ENCODE assay signal across 26 mouse cellular contexts in the genomic region with DNA sequence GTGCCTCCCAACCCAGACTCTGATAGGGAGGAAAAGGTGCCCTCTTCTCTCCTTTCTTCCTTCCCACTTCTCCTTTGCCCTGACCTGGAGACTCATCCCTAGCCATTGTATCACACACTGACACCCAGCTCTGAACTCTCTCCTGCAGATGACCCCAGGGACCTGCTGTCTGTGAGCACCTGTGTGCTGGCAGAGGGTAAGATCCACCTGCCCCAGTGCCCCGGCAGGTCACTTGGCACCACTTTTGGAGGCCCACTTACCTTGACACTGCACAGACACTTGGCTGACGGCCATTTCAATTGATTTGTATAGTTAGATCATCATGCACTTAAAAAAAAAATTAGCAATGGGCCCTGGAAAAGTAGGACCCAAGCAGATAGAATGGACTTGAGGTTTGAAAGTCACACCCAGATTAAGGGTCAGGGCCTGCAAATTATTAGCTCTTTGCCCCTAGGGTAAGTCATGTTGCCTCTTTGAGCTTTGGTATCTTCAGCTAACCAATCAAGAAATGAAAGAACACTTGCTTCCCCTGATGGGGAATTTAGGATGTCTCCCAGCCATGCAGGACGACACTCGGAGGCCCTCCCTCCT. TPM values are rescaled to one million over a fixed set of nuclear protein-coding genes. Genes with fewer than 3 reads are reported as not detected.
DNase-seq lines count a peak whose midpoint lies in the region; ATAC-seq and TF ChIP-seq lines count a peak whose summit lies in the region.
"Had no signal": no experiment of that assay in that cellular context is flagged by ENCODE, and none has a peak within 500 bp of the region (broad histone marks: within the 10 kb centered on the region; RNA-seq: fewer than 3 reads in every experiment).

No protein-coding gene starts in this region.

- no peak overlapping the region for H3K27ac ChIP-seq in heart, embryonic 10.5 days
- no peak overlapping the region for H3K27ac ChIP-seq in kidney, adult 2 months (ENCODE audit: insufficient read depth, low read depth, low read length)
- no peak overlapping the region for H3K27ac ChIP-seq in liver, adult 2 months (replicated peaks; ENCODE audit: insufficient read depth, low read depth, low read length)
- H3K27ac ChIP-seq in liver, embryonic 11.5 days (ENCODE audit: low read depth, low read length): no peak overlapping the region
- peak overlapping the region; percentile 28; the same call in 1 of the 2 replicates for H3K27ac ChIP-seq in small intestine, adult 2 months (ENCODE audit: insufficient read depth, low read depth, low read length)
- H3K27ac ChIP-seq: embryonic facial prominence, embryonic 10.5 days; embryonic facial prominence, embryonic 13.5 days; forebrain, embryonic 12.5 days; forebrain, embryonic 15.5 days; heart, embryonic 13.5 days; hindbrain, embryonic 10.5 days; hindbrain, embryonic 13.5 days had no signal

- peak; percentile 85 for DNase-seq in heart, adult 11 months
- DNase-seq in heart, embryonic 10.5 days (ENCODE audit: low spot score): no peak
- peak; percentile 54 for DNase-seq in kidney, adult 2 months
- DNase-seq in kidney, adult 18-20 months: no peak
- peak; percentile 97 for DNase-seq in liver, adult 2 months (ENCODE audit: extremely low read depth, low read depth, low spot score)
- DNase-seq in liver, embryonic 11.5 days (ENCODE audit: low spot score): no peak
- DNase-seq: adrenal gland, adult 8-10 months; adrenal gland, postnatal 25 days; cerebellum, adult 11-12 months; cerebellum, adult 8-10 months; cerebellum, postnatal 10 days; cerebellum, postnatal 36 days; embryo, embryonic 11 days; gastrocnemius, postnatal 25 days; heart, postnatal 36 days had no signal

- 79% methylated on average over 4 of the region's 4 CpGs for WGBS in heart, embryonic 10.5 days
- 63% methylated on average over 4 of the region's 4 CpGs for WGBS in kidney, adult 2 months
- 26% methylated on average over 4 of the region's 4 CpGs for WGBS in liver, adult 2 months
- WGBS in liver, embryonic 11.5 days: 81% methylated on average over 4 of the region's 4 CpGs
- 41% methylated on average over 4 of the region's 4 CpGs for WGBS in small intestine, adult 2 months

- H3K36me3 ChIP-seq in heart, embryonic 10.5 days: peaks cover 33% of the 10 kb centered on the region
- no peaks in the 10 kb centered on the region for H3K36me3 ChIP-seq in kidney, adult 2 months (ENCODE audit: control insufficient read depth, insufficient read depth, low read length)
- no peaks in the 10 kb centered on the region for H3K36me3 ChIP-seq in liver, adult 2 months (ENCODE audit: control insufficient read depth, insufficient read depth, low read length)
- peaks cover 2% of the 10 kb centered on the region; the same call in 1 of the 2 replicates for H3K36me3 ChIP-seq in liver, embryonic 11.5 days (ENCODE audit: control insufficient read depth, insufficient read depth, low read length)
- peaks cover 2% of the 10 kb centered on the region; the same call in 1 of the 2 replicates for H3K36me3 ChIP-seq in small intestine, adult 2 months (ENCODE audit: control insufficient read depth, insufficient read depth, low read length)

- peaks cover 19% of the 10 kb centered on the region for H3K4me1 ChIP-seq in heart, embryonic 10.5 days
- peaks cover 31% of the 10 kb centered on the region for H3K4me1 ChIP-seq in kidney, adult 2 months (ENCODE audit: control insufficient read depth, insufficient read depth, low read length)
- H3K4me1 ChIP-seq in liver, adult 2 months (ENCODE audit: control insufficient read depth, insufficient read depth, low read length): peaks cover 17% of the 10 kb centered on the region
- peaks cover 4% of the 10 kb centered on the region for H3K4me1 ChIP-seq in liver, embryonic 11.5 days (replicated peaks; ENCODE audit: control insufficient read depth, insufficient read depth, low read length)
- H3K4me1 ChIP-seq in small intestine, adult 2 months (ENCODE audit: control insufficient read depth, insufficient read depth, insufficient read length, low read length): peaks cover 43% of the 10 kb centered on the region
- H3K4me1 ChIP-seq: embryonic facial prominence, embryonic 10.5 days; embryonic facial prominence, embryonic 13.5 days; forebrain, embryonic 12.5 days; forebrain, embryonic 15.5 days; hindbrain, embryonic 10.5 days had no signal

- TF ChIP-seq POLR2A in kidney, adult 2 months (IDR thresholded peaks at IDR 0.05; ENCODE audit: low read depth, low read length): no peak
- TF ChIP-seq POLR2A in liver, adult 2 months (IDR thresholded peaks at IDR 0.05; ENCODE audit: extremely low read depth, insufficient read depth, low read length): no peak
- TF ChIP-seq POLR2A in small intestine, adult 2 months (IDR thresholded peaks at IDR 0.05; ENCODE audit: low read depth, low read length): no peak

- H3K27me3 ChIP-seq in heart, embryonic 10.5 days (ENCODE audit: insufficient read depth, poor library complexity, severe bottlenecking): no peaks in the 10 kb centered on the region
- H3K27me3 ChIP-seq in kidney, adult 2 months (replicated peaks; ENCODE audit: control insufficient read depth, insufficient read depth, low read length): no peaks in the 10 kb centered on the region
- no peaks in the 10 kb centered on the region for H3K27me3 ChIP-seq in liver, adult 2 months (ENCODE audit: control insufficient read depth, insufficient read depth, low read length)
- H3K27me3 ChIP-seq in liver, embryonic 11.5 days (replicated peaks; ENCODE audit: control insufficient read depth, insufficient read depth, low read length): no peaks in the 10 kb centered on the region
- H3K27me3 ChIP-seq in small intestine, adult 2 months (ENCODE audit: control insufficient read depth, insufficient read depth, low read length): no peaks in the 10 kb centered on the region
- H3K27me3 ChIP-seq: embryonic facial prominence, embryonic 13.5 days; forebrain, embryonic 12.5 days; forebrain, embryonic 15.5 days; heart, embryonic 13.5 days; hindbrain, embryonic 13.5 days had no signal

- no peaks in the 10 kb centered on the region for H3K9me3 ChIP-seq in heart, embryonic 10.5 days
- H3K9me3 ChIP-seq in liver, embryonic 11.5 days (ENCODE audit: control insufficient read depth, low read length): no peaks in the 10 kb centered on the region
- H3K9me3 ChIP-seq: embryonic facial prominence, embryonic 10.5 days; embryonic facial prominence, embryonic 13.5 days; forebrain, embryonic 12.5 days; forebrain, embryonic 15.5 days; heart, embryonic 13.5 days; hindbrain, embryonic 10.5 days; hindbrain, embryonic 13.5 days had no signal

- peaks cover 10% of the 10 kb centered on the region; the same call in 1 of the 2 replicates for H3K79me2 ChIP-seq in liver, adult 2 months (ENCODE audit: control insufficient read depth, insufficient read depth, low read length)

- no peak for TF ChIP-seq CTCF in kidney, adult 2 months (conservative IDR thresholded peaks at IDR 0.05; ENCODE audit: insufficient read depth, insufficient read length, low read depth, low read length)
- no peak for TF ChIP-seq CTCF in liver, adult 2 months (IDR thresholded peaks at IDR 0.05; ENCODE audit: low read depth, low read length)
- no peak for TF ChIP-seq CTCF in small intestine, adult 2 months (IDR thresholded peaks at IDR 0.05; ENCODE audit: extremely low read depth, insufficient read length, insufficient replicate concordance, low read depth, low read length)

- H3K4me2 ChIP-seq in liver, embryonic 11.5 days: no peak overlapping the region
- H3K4me2 ChIP-seq: embryonic facial prominence, embryonic 13.5 days; forebrain, embryonic 12.5 days; forebrain, embryonic 15.5 days; heart, embryonic 13.5 days; hindbrain, embryonic 13.5 days had no signal

- no peak for ATAC-seq in liver, embryonic 11.5 days (replicated peaks; ENCODE audit: low FRiP score)
- ATAC-seq: activated CD4-positive, CD25-positive, alpha-beta regulatory T cell, adult 4 months; forebrain, embryonic 15.5 days; hindbrain, embryonic 16.5 days had no signal

- H3K4me3 ChIP-seq in heart, embryonic 10.5 days: no peak overlapping the region
- H3K4me3 ChIP-seq in kidney, adult 2 months (ENCODE audit: insufficient read depth, low read depth, low read length): no peak overlapping the region
- no peak overlapping the region for H3K4me3 ChIP-seq in liver, adult 2 months (ENCODE audit: insufficient read depth, low read depth, low read length)
- no peak overlapping the region for H3K4me3 ChIP-seq in liver, embryonic 11.5 days (ENCODE audit: low read depth, low read length)
- H3K4me3 ChIP-seq in small intestine, adult 2 months (ENCODE audit: low read depth, low read length): no peak overlapping the region
- H3K4me3 ChIP-seq: embryonic facial prominence, embryonic 10.5 days; embryonic facial prominence, embryonic 13.5 days; erythroblast, embryonic 14.5 days; forebrain, embryonic 12.5 days; forebrain, embryonic 15.5 days; heart, embryonic 13.5 days; hindbrain, embryonic 10.5 days; hindbrain, embryonic 13.5 days had no signal

- H3K9ac ChIP-seq in liver, adult 2 months (ENCODE audit: low read depth, low read length): no peak overlapping the region
- no peak overlapping the region for H3K9ac ChIP-seq in liver, embryonic 11.5 days (ENCODE audit: low read depth, low read length)
- H3K9ac ChIP-seq: embryonic facial prominence, embryonic 13.5 days; forebrain, embryonic 12.5 days; forebrain, embryonic 15.5 days; heart, embryonic 13.5 days had no signal

RNA-seq across cellular contexts. Expression of a gene that starts 39.0 kb away (rescaled TPM):
- 159 and 189 TPM in 2 replicates for polyA plus RNA-seq in heart, embryonic 10.5 days (2016; fragmentation: Nextera tagmentation; extraction: Ambion mirVana)
- 95.9 and 125 TPM in 2 replicates for polyA plus RNA-seq in kidney, adult 2 months (2012; rRNA removed)
- 28.7 and 29.9 TPM in 2 replicates for total RNA-seq in liver, adult 2 months (2014; rRNA removed)
- 48.7 and 51.4 TPM in 2 replicates for polyA plus RNA-seq in liver, adult 2 months (2012; rRNA removed)
- polyA plus RNA-seq in liver, embryonic 11.5 days (2014; fragmentation: Nextera tagmentation; extraction: Ambion mirVana): 161 TPM in 2 replicates
- polyA plus RNA-seq in small intestine, adult 2 months (2012; rRNA removed): 52.9 and 138 TPM in 2 replicates

RNA-seq across cellular contexts. Expression of a gene that starts 41.3 kb away (rescaled TPM):
- 2.4 and 3.1 TPM in 2 replicates for polyA plus RNA-seq in heart, embryonic 10.5 days (2016; fragmentation: Nextera tagmentation; extraction: Ambion mirVana)
- polyA plus RNA-seq in kidney, adult 2 months (2012; rRNA removed): 41.6 and 49.2 TPM in 2 replicates
- 2.1 and 4.6 TPM in 2 replicates for total RNA-seq in liver, adult 2 months (2014; rRNA removed)
- 11.6 and 12.7 TPM in 2 replicates for polyA plus RNA-seq in liver, adult 2 months (2012; rRNA removed)
- polyA plus RNA-seq in liver, embryonic 11.5 days (2014; fragmentation: Nextera tagmentation; extraction: Ambion mirVana): 8.0 TPM in 2 replicates
- 28.1 and 28.8 TPM in 2 replicates for polyA plus RNA-seq in small intestine, adult 2 months (2012; rRNA removed)

RNA-seq across cellular contexts. Expression of a gene that starts 46.4 kb away (rescaled TPM):
- polyA plus RNA-seq in heart, embryonic 10.5 days (2016; fragmentation: Nextera tagmentation; extraction: Ambion mirVana): 1,835 and 3,713 TPM in 2 replicates
- 1.6 and 11.5 TPM in 2 replicates for polyA plus RNA-seq in kidney, adult 2 months (2012; rRNA removed)
- total RNA-seq in liver, adult 2 months (2014; rRNA removed): 0.55 and 0.94 TPM in 2 replicates
- polyA plus RNA-seq in liver, adult 2 months (2012; rRNA removed): 0.25 TPM in 1 of 2 replicates, not detected in the other
- 2.1 and 6.8 TPM in 2 replicates for polyA plus RNA-seq in liver, embryonic 11.5 days (2014; fragmentation: Nextera tagmentation; extraction: Ambion mirVana)
- polyA plus RNA-seq in small intestine, adult 2 months (2012; rRNA removed): not detected in 2 replicates
- total RNA-seq: adrenal gland, postnatal 25 days had no signal
- polyA plus RNA-seq: activated CD4-positive, CD25-positive, alpha-beta regulatory T cell, adult 4 months; erythroblast, embryonic 14.5 days; hindbrain, embryonic 10.5 days had no signal

RNA-seq across cellular contexts. Expression of a gene that starts 51.7 kb away (rescaled TPM):
- polyA plus RNA-seq in heart, embryonic 10.5 days (2016; fragmentation: Nextera tagmentation; extraction: Ambion mirVana): 41.3 and 49.7 TPM in 2 replicates
- 740 and 847 TPM in 2 replicates for polyA plus RNA-seq in kidney, adult 2 months (2012; rRNA removed)
- total RNA-seq in liver, adult 2 months (2014; rRNA removed): 7.4 and 11.0 TPM in 2 replicates
- polyA plus RNA-seq in liver, adult 2 months (2012; rRNA removed): 24.4 and 28.1 TPM in 2 replicates
- polyA plus RNA-seq in liver, embryonic 11.5 days (2014; fragmentation: Nextera tagmentation; extraction: Ambion mirVana): 11.0 and 11.7 TPM in 2 replicates
- 5.6 and 7.3 TPM in 2 replicates for polyA plus RNA-seq in small intestine, adult 2 months (2012; rRNA removed)
- polyA plus RNA-seq: activated CD4-positive, CD25-positive, alpha-beta regulatory T cell, adult 4 months; erythroblast, embryonic 14.5 days had no signal

Comparison
In these comparisons a context has a peak if more than half of its experiments do, and no peak if none do; other contexts are left out.
1. DNase-seq: peak in heart, adult 11 months (single experiment), kidney, adult 2 months (single experiment) and liver, adult 2 months (single experiment); none in heart, embryonic 10.5 days (single experiment), kidney, adult 18-20 months (single experiment) and liver, embryonic 11.5 days (single experiment).
2. RNA of a gene that starts 46.4 kb away (polyA plus RNA-seq): 1,835 to 3,713 TPM in heart, embryonic 10.5 days; 1.6 to 11.5 TPM in kidney, adult 2 months, 2.1 to 6.8 TPM in liver, embryonic 11.5 days, 0.25 TPM in liver, adult 2 months and not detected in small intestine, adult 2 months; every median in the first group is over 100 times any median in the second.